Mouse (Mus musculus) embryonic facial prominence, embryonic 12.5 days (tissue): ENCODE data around the gene Taf1a. TPM values are rescaled to one million over a fixed set of nuclear protein-coding genes. Genes with fewer than 3 reads are reported as not detected.
"Not testable (repeated sequence)": the region's sequence is repeated elsewhere in the genome, so short reads cannot be mapped to it uniquely, and the experiment has no call there.

Experiments used
- ATAC-seq: fragments of 200-750 bp; cut with Nextera tagmentation; 2 replicates; pipeline ENCODE4 v1.8.0; 2017; ENCODE audit not compliant: insufficient number of reproducible peaks, insufficient read depth, low FRiP score, low TSS enrichment
- H3K27ac ChIP-seq: fragments of 300-500 bp; sonication (generic); 2 replicates; pipeline ENCODE4 v1.5.1; 2016; ENCODE audit warnings: mild to moderate bottlenecking
- H3K27me3 ChIP-seq: fragments of 300-500 bp; sonication (generic); 2 replicates; pipeline ENCODE4 v1.6.1; 2016; ENCODE audit warnings: mild to moderate bottlenecking, moderate library complexity
- H3K36me3 ChIP-seq: fragments of 300-500 bp; sonication (generic); 2 replicates; pipeline ENCODE4 v1.6.1; 2016; ENCODE audit warnings: mild to moderate bottlenecking
- H3K4me1 ChIP-seq: fragments of 300-500 bp; sonication (generic); 2 replicates; pipeline ENCODE4 v1.6.1; 2016
- H3K4me2 ChIP-seq: fragments of 300-500 bp; sonication (generic); replicated peaks from 2 replicates; pipeline ENCODE4 v1.6.1; 2016; ENCODE audit warnings: mild to moderate bottlenecking, moderate library complexity
- H3K4me3 ChIP-seq: fragments of 300-500 bp; sonication (generic); 2 replicates; pipeline ENCODE4 v1.5.1; 2016; ENCODE audit warnings: mild to moderate bottlenecking
- H3K9ac ChIP-seq: fragments of 300-500 bp; sonication (generic); 2 replicates; pipeline ENCODE4 v1.6.1; 2016; ENCODE audit warnings: mild to moderate bottlenecking, moderate library complexity
- H3K9me3 ChIP-seq: fragments of 300-500 bp; sonication (generic); 2 replicates; pipeline ENCODE4 v1.6.1; 2016; ENCODE audit warnings: mild to moderate bottlenecking, moderate library complexity
- WGBS: fragments of 180-500 bp; shearing (Covaris S2); methylation state at CpG from one replicate; pipeline ENCODE4 v1.1.7; 2016; 5-methylcytosine and 5-hydroxymethylcytosine counted together
- polyA plus RNA-seq: library from polyadenylated mRNA; unstranded; fragments of >200 nt; fragmentation: Nextera tagmentation; extraction: Ambion mirVana; gene quantifications from 2 replicates; pipeline ENCODE4 v1.2.1, GENCODE M21; 2016

Gene Taf1a
- polyA plus RNA-seq, 1 experiment from 2014 or later = 25.1 TPM

DNA sequence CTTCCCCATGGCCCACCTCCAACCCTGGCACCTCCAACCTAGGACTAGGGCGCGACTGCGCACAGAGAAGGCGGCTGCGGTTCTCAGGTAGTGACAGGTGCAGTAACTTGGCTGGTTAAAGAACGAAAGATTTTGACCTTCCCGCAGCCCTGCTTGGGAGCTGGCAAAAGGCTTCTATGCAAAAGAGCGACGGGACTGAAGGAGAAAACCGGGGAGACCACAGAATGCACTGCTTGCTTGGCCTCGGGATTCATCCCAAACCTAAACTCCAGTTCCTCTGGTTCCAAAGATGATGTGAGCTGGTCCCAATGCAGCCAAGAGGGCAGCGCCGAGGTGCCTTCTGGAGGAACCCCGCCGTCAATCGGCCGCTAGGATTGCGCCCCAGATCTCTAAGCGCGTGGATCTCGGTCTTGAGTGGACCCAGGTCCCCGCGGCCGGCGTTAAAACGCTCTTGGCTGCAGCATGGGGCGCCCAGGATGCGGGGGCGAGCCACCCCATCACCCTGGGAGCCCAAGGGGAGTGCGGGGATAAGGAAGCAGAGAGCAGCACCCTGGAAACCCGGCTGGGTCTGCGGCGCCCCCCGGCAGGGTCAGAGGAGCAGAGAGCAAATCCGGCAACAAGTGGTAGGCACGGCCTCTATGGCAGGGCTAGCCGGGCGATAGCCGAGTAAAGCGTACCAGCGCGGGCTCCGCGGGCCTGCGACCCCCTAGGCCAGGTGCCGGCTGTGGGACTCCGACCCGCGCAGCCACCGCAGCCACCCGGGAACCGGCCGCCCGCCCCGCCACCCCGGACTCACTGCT is 20.0 kb upstream of the Taf1a start:
- H3K9me3 ChIP-seq = no peaks in the 10 kb centered on the region
- peaks cover 19% of the 10 kb centered on the region for H3K36me3 ChIP-seq
- peak overlapping the region; percentile 86 for H3K4me2 ChIP-seq
- H3K27ac ChIP-seq = peak overlapping the region; percentile 37; the same call in 1 of the 2 replicates
- WGBS = 2% methylated on average over 55 of the region's 56 CpGs
- peak overlapping the region; percentile 89 for H3K9ac ChIP-seq
- peak; percentile 53 for ATAC-seq
- peak overlapping the region; percentile 79 for H3K4me3 ChIP-seq
- peaks cover 17% of the 10 kb centered on the region for H3K4me1 ChIP-seq
- H3K27me3 ChIP-seq = no peaks in the 10 kb centered on the region

GRCm38 (mm10) chr1:183369427-183370014 is 19.3 kb upstream of the Taf1a start, which contains the start of gene Mia3:
Gene Mia3 (minus strand): TSS chr1:183369553.
- Histone ChIP-seq H3K36me3 (peaks cover 12% of the 10 kb centered on the region; the same call in 1 of the 2 replicates), H3K4me1 (peaks cover 17% of the 10 kb centered on the region), H3K27ac (peak within 1 kb of the TSS; percentile 79), H3K4me2 (peak within 1 kb of the TSS; percentile 86), H3K27me3 (no peaks in the 10 kb centered on the region), H3K9ac (peak within 1 kb of the TSS; percentile 89), H3K4me3 (peak within 1 kb of the TSS; percentile 79), H3K9me3 (no peaks in the 10 kb centered on the region)
- ATAC-seq = peak; percentile 98
- WGBS = 0% methylated on average over 49 of the region's 51 CpGs

DNA sequence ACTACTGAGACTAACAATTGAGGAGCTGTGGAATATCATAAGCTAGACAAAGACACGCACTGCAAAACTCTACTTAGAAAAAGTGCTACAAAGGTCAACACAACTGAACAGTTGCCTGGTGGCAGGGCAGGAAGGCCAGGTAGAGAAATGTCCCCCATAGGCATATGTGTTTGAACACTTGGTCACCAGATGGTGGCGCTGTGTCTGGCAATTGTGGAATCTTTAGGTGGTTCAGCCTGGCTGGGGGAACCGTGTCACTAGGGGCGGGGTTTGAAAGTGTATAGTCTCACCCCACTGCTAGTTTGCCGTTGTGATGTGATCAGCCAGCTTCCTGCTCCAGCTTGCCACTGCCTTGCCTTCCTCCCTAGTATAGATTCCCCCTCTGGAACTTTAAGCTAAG is 14.1 kb upstream of the Taf1a start:
- ATAC-seq = no peak
- H3K36me3 ChIP-seq = no peaks in the 10 kb centered on the region
- no peak overlapping the region for H3K4me2 ChIP-seq
- no peak overlapping the region for H3K27ac ChIP-seq
- H3K9me3 ChIP-seq = 0 out of 2 replicates have a peak, but pooled peaks cover 3% of the 10 kb centered on the region
- H3K27me3 ChIP-seq = no peaks in the 10 kb centered on the region
- no peak overlapping the region for H3K4me3 ChIP-seq
- peaks cover 5% of the 10 kb centered on the region; the same call in 1 of the 2 replicates for H3K4me1 ChIP-seq
- 74% methylated on average over 5 of the region's 5 CpGs for WGBS
- H3K9ac ChIP-seq = no peak overlapping the region

- Histone ChIP-seq H3K9ac (no peak overlapping the region), H3K27ac (no peak overlapping the region), H3K27me3 (no peaks in the 10 kb centered on the region), H3K4me1 (no peaks in the 10 kb centered on the region), H3K36me3 (no peaks in the 10 kb centered on the region), H3K9me3 (0 out of 2 replicates have a peak, but pooled peaks cover 3% of the 10 kb centered on the region), H3K4me2 (no peak overlapping the region), H3K4me3 (no peak overlapping the region)
- WGBS = 76% methylated on average over 4 of the region's 4 CpGs
- ATAC-seq = no peak
These were observed 11.7 kb upstream of the Taf1a start for GRCm38 (mm10) chr1:183377045-183377444.

DNA sequence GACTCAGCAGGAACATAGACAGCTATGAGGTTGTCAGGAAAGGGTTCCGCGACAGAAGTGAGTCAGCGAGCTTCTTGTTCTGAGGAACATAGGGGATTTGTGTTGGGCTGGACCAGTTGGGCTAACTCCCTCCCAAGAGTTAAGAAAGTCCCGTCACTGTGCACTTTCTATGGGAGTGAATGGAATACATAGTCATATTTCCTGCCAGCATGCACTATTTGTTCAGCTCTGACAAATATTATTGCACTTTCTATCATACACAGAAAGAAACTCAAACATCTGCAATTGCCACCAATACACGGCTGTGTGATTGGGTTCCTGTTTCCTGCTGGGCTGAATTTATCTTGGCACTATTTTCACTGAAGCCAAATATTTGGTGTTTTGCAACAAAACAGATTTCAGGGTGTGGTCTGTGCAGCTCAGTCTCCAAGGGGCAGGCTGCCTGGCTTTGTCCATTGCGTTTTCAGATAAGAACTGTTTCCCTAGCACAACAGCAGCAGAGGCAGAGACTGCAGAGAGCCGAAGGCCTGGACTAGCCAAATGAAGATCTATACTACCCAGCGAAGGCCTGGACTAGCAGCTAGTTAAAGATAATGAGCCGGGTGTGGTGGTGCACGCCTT is 10.3 kb upstream of the Taf1a start:
- no peak for ATAC-seq
- Histone ChIP-seq H3K9me3 (0 out of 2 replicates have a peak, but pooled peaks cover 3% of the 10 kb centered on the region), H3K9ac (no peak overlapping the region), H3K27me3 (0 out of 2 replicates have a peak, but pooled peaks cover 2% of the 10 kb centered on the region), H3K4me1 (no peaks in the 10 kb centered on the region), H3K27ac (no peak overlapping the region), H3K4me2 (no peak overlapping the region), H3K4me3 (no peak overlapping the region), H3K36me3 (no peaks in the 10 kb centered on the region)
- WGBS = 87% methylated on average over 10 of the region's 10 CpGs

DNA sequence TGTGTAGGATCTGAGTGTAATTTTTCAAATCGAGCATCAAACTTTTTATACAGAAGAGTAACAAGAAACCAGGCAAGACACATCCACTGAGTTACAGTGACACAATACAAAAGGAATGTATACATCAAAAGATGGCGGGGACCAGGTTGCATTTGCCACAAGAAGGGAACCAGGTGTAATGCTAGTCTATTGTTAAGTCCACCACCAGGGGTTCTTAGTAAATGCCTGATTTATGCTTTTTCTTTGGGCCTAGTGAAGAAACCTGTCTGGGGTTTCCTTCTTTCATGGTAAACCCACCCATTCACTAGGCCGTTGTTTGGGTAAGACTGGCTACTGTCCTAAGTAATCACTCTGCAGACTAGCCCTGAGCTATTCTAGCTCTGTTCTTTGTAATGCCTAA is 9.4 kb upstream of the Taf1a start:
- H3K4me2 ChIP-seq, H3K27me3 ChIP-seq, ATAC-seq, H3K27ac ChIP-seq, H3K4me3 ChIP-seq, H3K36me3 ChIP-seq, H3K9me3 ChIP-seq, H3K9ac ChIP-seq, H3K4me1 ChIP-seq: not testable (repeated sequence)
- WGBS = 86% methylated on average over 3 of the region's 3 CpGs

- Histone ChIP-seq H3K4me2 (no peak overlapping the region), H3K9ac (no peak overlapping the region), H3K27ac (no peak overlapping the region), H3K27me3 (peaks cover 7% of the 10 kb centered on the region; the same call in 1 of the 2 replicates), H3K4me3 (no peak overlapping the region), H3K4me1 (no peaks in the 10 kb centered on the region), H3K9me3 (no peaks in the 10 kb centered on the region), H3K36me3 (no peaks in the 10 kb centered on the region)
- 82% methylated on average over 5 of the region's 5 CpGs for WGBS
- no peak for ATAC-seq
These were observed 7.0 kb upstream of the Taf1a start for GRCm38 (mm10) chr1:183381816-183382215.

GRCm38 (mm10) chr1:183382621-183383020 is 6.2 kb upstream of the Taf1a start:
- H3K36me3 ChIP-seq = no peaks in the 10 kb centered on the region
- H3K4me1 ChIP-seq = no peaks in the 10 kb centered on the region
- no peaks in the 10 kb centered on the region for H3K9me3 ChIP-seq
- H3K4me2 ChIP-seq = no peak overlapping the region
- H3K27ac ChIP-seq = no peak overlapping the region
- H3K4me3 ChIP-seq = no peak overlapping the region
- H3K27me3 ChIP-seq = peaks cover 10% of the 10 kb centered on the region; the same call in 1 of the 2 replicates
- no peak overlapping the region for H3K9ac ChIP-seq
- WGBS = 89% methylated on average over 2 of the region's 2 CpGs
- ATAC-seq = no peak

DNA sequence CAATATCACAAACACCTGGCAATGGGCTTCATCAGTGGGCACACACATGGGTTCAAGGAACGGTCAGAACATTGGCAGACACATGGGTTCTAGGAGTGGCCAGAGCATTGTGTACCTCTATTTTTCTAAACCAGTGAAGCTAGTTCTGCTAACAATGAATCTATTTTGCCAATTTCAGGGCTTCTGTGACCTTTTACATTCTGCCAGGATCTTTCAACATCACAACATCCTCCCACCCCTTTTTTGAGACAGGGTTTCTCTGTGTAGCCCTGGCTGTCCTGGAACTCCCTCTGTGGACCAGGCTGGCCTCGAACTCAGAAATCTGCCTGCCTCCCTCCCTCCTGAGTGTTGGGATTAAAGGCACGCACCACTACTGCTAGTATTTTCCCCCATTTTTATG is 1.4 kb upstream of the Taf1a start:
- H3K9me3 ChIP-seq, ATAC-seq, H3K4me2 ChIP-seq, H3K27me3 ChIP-seq, H3K27ac ChIP-seq, H3K9ac ChIP-seq, H3K4me1 ChIP-seq, H3K36me3 ChIP-seq, H3K4me3 ChIP-seq: not testable (repeated sequence)
- 93% methylated on average over 3 of the region's 3 CpGs for WGBS

GRCm38 (mm10) chr1:183403396-183403795 is 14.6 kb downstream of the Taf1a start:
- Histone ChIP-seq H3K27me3 (no peaks in the 10 kb centered on the region), H3K36me3 (peaks cover 63% of the 10 kb centered on the region), H3K4me3 (no peak overlapping the region), H3K9ac (no peak overlapping the region), H3K4me2 (no peak overlapping the region), H3K9me3 (no peaks in the 10 kb centered on the region), H3K27ac (no peak overlapping the region), H3K4me1 (no peaks in the 10 kb centered on the region)
- no peak for ATAC-seq
- WGBS = 90% methylated on average over 3 of the region's 3 CpGs

DNA sequence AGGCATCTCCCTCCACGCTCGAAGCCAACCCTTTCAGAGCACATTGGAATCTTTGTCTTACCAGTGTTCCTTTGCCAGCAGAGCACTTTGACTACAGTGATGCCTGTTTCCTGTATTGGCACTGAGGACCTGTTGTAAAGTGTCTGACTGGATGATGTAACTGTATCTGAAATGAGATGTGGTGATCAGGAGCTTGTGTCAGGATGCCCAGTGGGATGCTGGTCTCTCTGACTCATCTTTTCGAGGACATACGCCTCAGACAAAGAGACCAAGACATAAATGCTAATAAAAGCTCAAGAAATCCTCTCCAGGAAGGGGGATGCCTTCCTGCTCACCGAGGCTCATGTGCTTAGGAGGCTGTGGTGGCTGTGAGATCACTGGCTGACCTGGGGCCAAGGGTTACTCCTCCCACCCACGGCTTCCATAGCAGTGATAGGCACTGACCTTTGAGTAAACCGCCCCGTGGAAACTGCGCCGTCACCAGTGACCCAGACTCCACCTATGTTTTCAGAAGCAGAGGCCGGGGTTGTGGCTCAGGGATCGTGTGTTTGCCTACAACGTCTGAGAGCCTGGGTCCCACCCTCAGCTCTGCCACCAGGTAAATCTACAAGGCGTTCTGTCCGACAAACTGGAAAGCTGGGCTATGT is 25.4 kb downstream of the Taf1a start:
- Histone ChIP-seq H3K27ac (no peak overlapping the region), H3K4me2 (no peak overlapping the region), H3K4me3 (no peak overlapping the region), H3K9me3 (no peaks in the 10 kb centered on the region), H3K27me3 (no peaks in the 10 kb centered on the region), H3K9ac (no peak overlapping the region), H3K4me1 (no peaks in the 10 kb centered on the region), H3K36me3 (peaks cover 31% of the 10 kb centered on the region)
- no peak for ATAC-seq
- WGBS = 89% methylated on average over 15 of the region's 15 CpGs
